Mouse (Mus musculus) heart, postnatal 0 days (tissue): ENCODE measurements around the gene Cks2.

Experiments used
- CTCF ChIP-seq: IDR thresholded peaks from 2 replicates; pipeline ENCODE4 v1.5.1; 2016; ENCODE audit warnings: antibody characterized with exemption, control low read depth, low read depth
- EP300 ChIP-seq: IDR thresholded peaks from 2 replicates; pipeline ENCODE4 v1.6.1; 2016; ENCODE audit warnings: antibody characterized with exemption, low read depth

DNA sequence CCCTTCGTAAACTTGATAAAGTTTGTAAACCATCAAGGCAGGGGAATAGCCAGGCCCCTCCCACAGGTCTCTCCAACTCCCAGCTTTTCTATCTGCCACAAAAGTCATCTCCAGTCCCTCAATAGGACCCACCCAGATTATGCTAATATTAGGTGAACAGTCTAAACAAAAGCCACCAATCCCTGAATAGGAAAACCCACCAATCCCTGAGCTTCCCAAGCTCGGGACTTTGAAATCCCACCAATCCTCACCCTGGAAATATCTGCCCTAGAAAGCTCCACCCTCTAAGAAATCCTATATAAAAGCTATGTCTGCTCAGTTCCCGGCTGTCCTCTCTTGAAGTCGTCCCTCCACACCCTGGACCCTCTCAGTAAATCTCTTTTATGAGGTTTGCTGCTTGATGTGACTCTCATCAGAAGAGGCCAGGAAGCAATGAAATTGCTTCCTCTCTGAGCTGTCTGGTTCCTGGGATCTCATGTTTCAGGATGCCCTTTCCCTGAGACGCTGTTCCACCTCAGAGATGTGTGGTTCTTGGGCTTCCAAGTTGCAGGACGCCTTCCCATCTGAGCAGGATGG lies 16.7 kb upstream of the Cks2 start:
- TF ChIP-seq EP300 = no peak
- TF ChIP-seq CTCF = no peak
